Mouse (Mus musculus) T-helper 1 cell (primary cell): ENCODE measurements at regions not wholly inside any gene's neighbourhood (a gene's known extent, or its start where the extent isn't known, plus 50 kb on each side); places are given as distances from the start of the nearest gene placed in this dataset.

Source experiments
- in situ Hi-C: fragments of 300-600 bp; cut with MboI, MseI; formaldehyde crosslinking; loops from one replicate; pipeline ENCODE4 v1.15.1; 2025; ENCODE audit warnings: high pct_unique_total_duplicates

- in situ Hi-C loops, result loop anchor here (10.0 kb wide), 1 partner anchor 1380 kb away; no protein-coding TSS in a partner anchor
These were observed 75.4 kb upstream of the Ralgps2 start for GRCm38 (mm10) chr1:157014532-157015497.

- in situ Hi-C loops, result loop anchor here (10.0 kb wide), 1 partner anchor 1379 kb away; no protein-coding TSS in a partner anchor
These were observed 74.2 kb upstream of the Ralgps2 start for GRCm38 (mm10) chr1:157013669-157014048.

GRCm38 (mm10) chr1:157012950-157013668 is 73.7 kb upstream of the Ralgps2 start:
- in situ Hi-C loops, result loop anchor here (10.0 kb wide), 1 partner anchor 1378 kb away; no protein-coding TSS in a partner anchor

GRCm38 (mm10) chr1:157011226-157011625 is 71.8 kb upstream of the Ralgps2 start:
- in situ Hi-C loops, result loop anchor here (10.0 kb wide), 1 partner anchor 1376 kb away; no protein-coding TSS in a partner anchor

- in situ Hi-C loops, result no loop called here
These were observed 70.0 kb upstream of the Ralgps2 start for GRCm38 (mm10) chr1:157009427-157009826.

GRCm38 (mm10) chr1:157007891-157008730 is 68.7 kb upstream of the Ralgps2 start:
- in situ Hi-C loops, result no loop called here

- in situ Hi-C loops, result no loop called here
These were observed 65.1 kb upstream of the Ralgps2 start for GRCm38 (mm10) chr1:157004312-157005074.

- in situ Hi-C loops, result no loop called here
These were observed 63.6 kb upstream of the Ralgps2 start for GRCm38 (mm10) chr1:157003034-157003433.

- in situ Hi-C loops, result no loop called here
These were observed 62.8 kb upstream of the Ralgps2 start for GRCm38 (mm10) chr1:157002258-157002657.

GRCm38 (mm10) chr1:157001008-157001660 is 61.7 kb upstream of the Ralgps2 start:
- in situ Hi-C loops, result no loop called here

- in situ Hi-C loops, result no loop called here
These were observed 60.5 kb upstream of the Ralgps2 start for GRCm38 (mm10) chr1:156999947-157000346.

GRCm38 (mm10) chr1:156999272-156999671 is 59.8 kb upstream of the Ralgps2 start:
- in situ Hi-C loops, result no loop called here

- in situ Hi-C loops, result no loop called here
These were observed 58.3 kb upstream of the Ralgps2 start for GRCm38 (mm10) chr1:156997476-156998305.

GRCm38 (mm10) chr1:156997033-156997432 is 57.6 kb upstream of the Ralgps2 start:
- in situ Hi-C loops, result no loop called here

- in situ Hi-C loops, result no loop called here
These were observed 56.9 kb upstream of the Ralgps2 start for GRCm38 (mm10) chr1:156996084-156996880.

GRCm38 (mm10) chr1:156995180-156995951 is 55.9 kb upstream of the Ralgps2 start:
- in situ Hi-C loops, result no loop called here

- in situ Hi-C loops, result no loop called here
These were observed 55.2 kb upstream of the Ralgps2 start for GRCm38 (mm10) chr1:156994644-156995016.
